Mouse (Mus musculus) embryonic fibroblast, embryonic 13.5 days (primary cell): ENCODE data around the gene Dpf1.

ENCODE experiments used
- CTCF ChIP-seq: IDR thresholded peaks from 2 replicates; pipeline ENCODE4 v1.5.1; 2011; ENCODE audit warnings: mild to moderate bottlenecking, control low read depth, low read length, moderate library complexity, borderline replicate concordance; ENCODE audit not compliant: insufficient read depth
- POLR2A ChIP-seq: IDR thresholded peaks from 2 replicates; pipeline ENCODE4 v1.6.1; 2011; ENCODE audit warnings: low read depth, mild to moderate bottlenecking, control low read depth, low read length, moderate library complexity

DNA sequence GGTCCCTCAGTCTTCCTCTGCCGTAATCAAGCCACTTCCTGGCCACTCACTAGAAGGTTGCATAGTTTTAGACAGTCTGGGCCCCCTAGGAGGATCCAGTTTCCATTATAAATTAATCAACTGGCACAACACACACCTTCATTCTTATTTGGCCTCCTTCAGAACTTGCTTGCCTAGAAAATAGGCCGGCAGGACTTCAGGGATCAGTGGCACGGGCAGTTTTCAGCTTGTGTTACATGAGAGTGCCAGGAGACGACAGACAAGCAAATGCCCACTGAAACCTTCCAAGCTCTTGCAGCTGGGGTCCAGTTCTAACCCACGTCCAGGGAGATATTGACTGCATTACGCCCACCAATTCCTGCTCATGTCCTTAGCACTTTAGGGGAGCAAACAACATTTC lies 41.6 kb upstream of the Dpf1 start:
- no peak for TF ChIP-seq CTCF
- TF ChIP-seq POLR2A: no peak
